Mouse (Mus musculus): ENCODE measurements around the gene Ddx5.
"Not testable (repeated sequence)": the region's sequence is repeated elsewhere in the genome, so short reads cannot be mapped to it uniquely, and the experiment has no call there.

Gene Ddx5

DNA sequence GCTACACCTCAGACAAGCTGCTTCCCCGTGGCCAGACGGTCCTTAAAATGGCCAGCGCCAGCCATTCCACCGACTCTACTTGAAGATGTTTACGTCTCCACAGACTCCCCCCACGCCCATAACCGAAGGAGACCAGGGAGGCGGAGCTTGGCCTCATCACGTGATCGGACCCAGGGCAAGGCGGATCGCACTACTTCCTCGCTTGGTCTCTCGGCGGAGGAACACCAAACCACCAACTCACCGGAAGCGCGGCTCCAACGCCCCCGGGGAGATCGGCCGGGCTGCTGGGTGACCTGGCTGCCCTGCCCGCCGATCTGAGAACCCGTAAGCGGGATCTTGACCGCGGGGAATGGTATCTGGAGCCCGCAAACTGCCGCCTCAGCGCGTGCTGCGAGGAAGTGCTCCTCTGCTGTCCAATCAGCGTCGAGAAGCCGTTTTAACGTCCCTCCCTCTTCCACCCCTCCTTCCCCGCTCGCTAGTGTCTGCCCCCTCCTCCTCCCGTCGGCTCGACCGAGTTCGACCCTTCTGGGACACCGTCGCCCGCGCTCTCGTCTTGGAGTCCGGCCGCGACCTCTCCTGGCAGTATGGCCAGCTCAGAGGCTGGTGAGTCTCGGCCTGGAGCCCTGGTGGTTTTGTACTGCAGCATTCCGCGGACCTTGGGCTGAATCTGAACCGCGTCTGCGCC is at the start of gene Ddx5, which contains the start of gene Cep95:
Gene Ddx5 (minus strand): TSS at position 411 of the 685 bp plus-strand sequence.
Gene Cep95 (plus strand): TSS at position 478 of the 685 bp plus-strand sequence.
- peak; percentile 100 for DNase-seq

DNA sequence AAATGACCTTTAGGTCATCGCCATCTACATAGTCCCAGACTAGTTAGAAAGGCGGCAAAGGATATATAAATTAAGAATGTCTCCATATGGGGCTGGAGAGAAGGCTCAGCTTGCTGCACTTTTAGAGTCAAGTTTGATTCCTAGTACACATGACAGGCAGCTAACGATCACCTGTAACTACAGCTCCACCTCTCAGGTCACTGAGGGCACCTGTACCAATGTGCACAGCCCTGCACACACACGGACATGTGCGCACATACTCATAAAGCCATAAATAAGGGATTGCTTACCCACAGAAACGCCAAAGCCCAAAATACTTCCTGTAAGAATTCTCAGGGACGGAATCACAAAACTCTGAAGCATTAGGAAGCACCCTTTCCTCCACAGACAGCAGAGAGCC is 39.1 kb upstream of the Ddx5 start:
- no peak for DNase-seq

DNA sequence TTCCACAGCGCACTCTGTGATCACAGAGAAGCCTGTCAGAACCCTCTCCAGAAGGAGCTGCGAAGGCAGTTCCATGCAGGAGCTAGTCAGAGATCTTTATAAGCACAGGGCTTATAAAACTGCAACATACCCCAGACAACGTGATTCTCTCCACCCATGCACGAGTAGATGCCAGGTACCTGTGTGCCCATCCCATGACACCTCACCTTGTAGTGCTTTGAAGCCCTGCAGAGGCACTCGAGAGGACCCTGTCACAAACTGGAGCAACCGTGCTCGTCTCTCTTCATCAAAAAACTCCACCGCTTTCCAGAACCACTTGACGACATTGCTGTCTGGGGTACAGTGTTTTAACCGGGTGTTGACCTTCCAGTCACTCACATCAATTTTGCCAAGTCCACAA is 35.4 kb upstream of the Ddx5 start:
- DNase-seq = no peak

DNA sequence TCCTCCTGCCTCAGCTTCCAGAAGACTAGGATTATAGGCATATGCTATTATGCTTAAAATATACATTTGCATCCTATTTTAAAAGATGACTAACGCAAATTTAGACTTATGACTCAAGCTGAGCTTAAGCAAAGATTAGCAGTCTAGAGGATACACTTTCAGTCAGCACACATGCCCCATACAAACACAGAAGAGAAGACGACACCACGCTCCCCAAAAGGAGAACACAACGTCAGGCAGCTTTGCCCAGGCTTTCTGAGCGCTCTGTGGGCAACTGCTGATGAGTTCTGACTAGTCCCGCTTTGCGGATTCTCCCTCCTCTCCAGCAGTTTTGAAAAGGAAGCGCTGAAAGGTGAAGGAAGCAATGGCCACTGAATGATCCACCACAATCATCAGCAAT is 34.8 kb upstream of the Ddx5 start:
- DNase-seq = no peak

DNA sequence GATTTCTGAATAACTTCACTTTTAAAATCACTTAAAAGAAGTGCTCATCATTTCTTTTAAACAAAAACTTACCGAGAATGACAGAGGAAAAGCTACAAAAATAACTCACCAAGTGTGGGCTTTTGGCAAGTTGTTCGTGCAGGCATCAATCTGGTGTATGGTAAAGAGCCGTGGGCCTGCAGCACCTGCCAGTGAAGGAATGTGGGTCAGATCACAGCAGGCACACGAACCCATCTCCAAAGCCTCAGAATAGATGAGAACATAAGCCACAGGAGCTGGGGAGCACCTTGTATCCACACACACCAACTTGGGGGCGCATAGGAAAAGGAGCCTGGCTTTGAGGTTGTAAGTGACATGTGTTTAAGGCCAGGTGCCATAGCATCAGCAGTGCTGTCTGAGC is 33.9 kb upstream of the Ddx5 start:
- DNase-seq = no peak

DNA sequence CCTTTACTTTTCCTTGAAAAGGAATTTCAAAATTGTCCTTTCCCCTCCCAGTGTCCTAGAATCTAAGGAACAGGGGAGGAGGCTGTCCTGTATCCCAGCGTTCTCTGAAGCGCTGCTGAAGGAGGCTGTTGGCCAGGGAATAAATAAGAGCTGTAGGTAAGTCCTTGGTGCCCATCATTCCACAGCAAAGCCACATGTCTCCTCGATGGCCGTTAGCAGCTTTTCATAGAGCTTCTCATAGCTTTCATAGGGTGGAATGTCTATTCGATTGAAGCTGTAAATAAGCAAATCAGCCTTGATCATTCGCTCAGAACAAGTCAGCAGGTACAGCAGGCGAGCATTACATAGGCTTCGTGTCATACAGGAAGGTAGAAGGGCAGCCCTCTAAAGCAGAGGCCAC is 33.5 kb upstream of the Ddx5 start:
- DNase-seq = no peak

- DNase-seq = no peak
Measured at GRCm38 (mm10) chr11:106821397-106821796, 32.4 kb upstream of the Ddx5 start.

DNA sequence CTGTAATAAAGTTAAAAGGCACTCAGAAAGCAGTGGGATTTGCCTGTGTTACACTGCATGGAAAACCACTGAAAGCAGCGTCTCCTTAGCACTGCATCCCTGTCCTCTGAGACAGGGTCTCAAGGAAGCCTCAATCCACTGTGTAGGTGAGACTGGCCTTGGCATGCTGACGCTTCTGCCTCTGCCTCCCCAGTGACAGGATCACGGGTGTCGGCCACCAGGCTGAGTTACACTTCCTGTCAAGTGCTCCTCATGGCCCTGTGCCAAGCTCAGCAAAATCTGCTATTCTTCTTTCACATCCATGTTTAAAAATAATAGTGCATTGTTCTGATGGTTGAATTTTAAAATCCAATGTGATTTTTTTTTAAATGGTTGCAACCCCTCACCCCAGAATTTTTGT is 32.0 kb upstream of the Ddx5 start:
- peak; percentile 63 for DNase-seq

- no peak for DNase-seq
Measured at GRCm38 (mm10) chr11:106820252-106820651, 31.3 kb upstream of the Ddx5 start.

- no peak for DNase-seq
Measured at GRCm38 (mm10) chr11:106819595-106819994, 30.6 kb upstream of the Ddx5 start.

DNA sequence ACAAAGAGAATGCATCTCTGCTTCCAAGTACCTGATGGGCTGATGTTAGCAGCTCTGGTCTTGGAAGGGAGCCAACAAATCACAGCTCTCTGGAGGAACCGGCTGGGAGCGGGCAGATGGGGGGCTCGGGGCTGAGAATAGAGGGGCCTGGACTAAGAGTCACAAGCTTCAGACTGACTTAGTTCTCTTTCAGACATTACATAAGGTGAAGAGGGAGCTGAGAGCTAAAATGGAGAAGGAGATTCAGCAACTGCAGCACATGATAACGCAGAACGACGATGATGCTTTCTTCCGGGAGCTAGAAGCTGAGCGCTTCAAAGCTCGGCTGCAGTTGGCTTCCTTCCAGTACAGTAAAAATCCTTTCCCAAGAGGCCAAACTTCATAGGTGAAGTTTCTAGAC is 29.4 kb upstream of the Ddx5 start:
- DNase-seq = peak; percentile 33

GRCm38 (mm10) chr11:106817808-106818207 is 28.8 kb upstream of the Ddx5 start:
- DNase-seq = no peak

DNA sequence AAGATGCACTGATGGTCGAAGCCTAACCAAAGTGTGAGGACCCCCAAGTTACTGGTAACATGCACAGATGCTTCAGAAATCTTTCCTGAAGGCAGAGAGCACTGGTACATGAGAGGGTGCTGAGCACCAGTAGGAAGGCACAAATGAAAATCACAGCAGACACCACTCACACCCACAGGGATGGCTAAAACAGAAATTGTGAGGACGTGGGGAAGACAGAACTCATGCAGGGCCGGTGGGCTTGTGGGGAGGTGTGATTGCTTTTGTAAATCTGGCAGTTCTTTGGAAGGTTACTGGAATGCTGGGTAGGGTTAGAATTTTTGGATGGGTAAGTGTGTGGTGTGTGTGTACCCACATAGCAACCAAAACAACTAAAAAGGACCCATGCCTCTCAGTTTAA is 28.2 kb upstream of the Ddx5 start:
- DNase-seq = no peak

DNA sequence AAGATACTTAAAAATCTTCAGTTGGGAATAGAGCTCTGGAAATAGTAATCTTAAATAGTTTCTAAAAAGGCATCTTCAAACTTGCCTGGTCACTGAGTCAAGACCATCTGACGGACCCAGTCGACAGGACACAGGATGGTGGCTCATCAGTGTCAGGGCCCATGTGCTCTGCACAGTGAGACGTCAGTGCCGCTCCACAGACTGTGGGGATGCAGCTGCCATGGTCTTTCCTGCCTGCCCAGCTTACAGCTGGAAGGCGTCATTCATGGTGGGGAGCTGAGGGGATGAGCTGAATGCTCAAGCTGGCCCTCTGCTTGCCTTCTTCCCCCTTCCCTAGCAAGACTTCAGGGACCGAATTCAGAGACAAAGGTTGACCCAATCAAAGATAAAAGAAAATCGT is 27.3 kb upstream of the Ddx5 start:
- DNase-seq = no peak

- no peak for DNase-seq
Measured at GRCm38 (mm10) chr11:106815761-106816160, 26.8 kb upstream of the Ddx5 start.

DNA sequence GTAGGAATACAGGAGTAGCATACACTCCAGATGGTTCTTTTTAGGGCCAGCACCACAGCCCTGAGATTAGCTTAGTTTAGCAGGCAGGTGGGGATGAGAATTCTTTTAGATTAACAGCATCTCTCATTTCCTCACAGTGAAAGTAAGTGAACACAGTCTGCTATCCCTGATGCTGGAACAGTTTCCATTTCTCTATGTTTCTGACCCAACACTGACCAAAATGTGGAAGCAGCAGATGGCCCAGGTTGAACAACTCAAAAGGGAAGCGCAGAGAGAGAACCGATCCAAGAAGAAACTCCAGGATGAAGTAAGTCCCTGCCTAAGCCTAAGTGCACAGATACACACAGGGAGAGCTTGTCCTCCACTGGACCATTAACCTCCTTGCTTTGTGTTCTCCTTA is 26.3 kb upstream of the Ddx5 start:
- DNase-seq = no peak

GRCm38 (mm10) chr11:106814601-106815320 is 25.8 kb upstream of the Ddx5 start:
- peak; percentile 58 for DNase-seq

DNA sequence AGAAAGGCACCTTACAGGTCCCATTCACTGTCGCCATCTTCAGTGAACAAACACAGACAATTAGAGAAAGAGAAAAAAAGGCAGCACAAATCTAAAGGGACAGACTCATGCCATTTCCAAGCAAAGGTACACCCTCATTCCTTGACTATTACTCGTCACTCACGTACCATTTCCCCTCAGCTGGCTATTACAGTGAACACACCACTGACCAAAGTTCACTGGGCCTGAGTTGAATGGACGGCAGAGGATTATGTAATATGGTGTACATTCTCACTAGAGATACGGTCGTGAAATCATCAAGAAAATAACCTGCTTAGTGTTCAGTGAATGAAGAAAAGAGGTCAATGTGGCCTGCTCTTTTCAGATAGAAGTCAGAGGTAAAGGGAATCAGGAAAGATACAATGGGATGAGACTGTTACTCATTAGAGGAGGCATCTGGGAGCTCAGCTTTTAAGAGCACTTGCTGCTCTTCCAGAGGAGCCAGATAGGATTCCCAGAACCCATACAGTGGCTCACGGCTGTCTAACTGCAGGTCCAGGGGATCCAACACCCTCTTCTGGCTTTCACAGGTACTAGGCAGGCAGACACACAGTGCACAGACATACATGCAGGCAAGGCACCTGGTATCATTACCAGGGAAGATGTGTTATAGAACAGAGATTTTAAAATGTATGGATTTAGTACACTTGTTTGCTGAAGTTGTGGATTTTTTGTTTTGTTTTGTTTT is 23.6 kb upstream of the Ddx5 start:
- peak; percentile 29 for DNase-seq

DNA sequence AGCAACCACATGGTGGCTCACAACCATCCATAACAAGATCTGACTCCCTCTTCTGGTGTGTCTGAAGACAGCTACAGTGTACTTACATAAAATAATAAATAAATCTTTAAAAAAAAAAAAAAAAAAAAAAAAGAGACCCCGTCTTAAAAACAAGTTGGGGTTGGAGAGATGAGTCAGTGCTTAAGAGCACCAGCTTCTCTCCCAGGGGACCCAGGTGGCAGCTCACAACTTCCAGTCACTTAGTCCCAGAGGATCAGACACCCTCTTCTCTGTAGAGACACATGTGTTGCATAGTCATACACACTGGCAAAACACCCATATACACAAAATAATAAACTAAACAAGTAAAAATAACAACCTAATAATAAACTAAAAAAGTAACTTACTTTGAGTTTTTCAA is 18.5 kb upstream of the Ddx5 start:
- DNase-seq = not testable (repeated sequence)

DNA sequence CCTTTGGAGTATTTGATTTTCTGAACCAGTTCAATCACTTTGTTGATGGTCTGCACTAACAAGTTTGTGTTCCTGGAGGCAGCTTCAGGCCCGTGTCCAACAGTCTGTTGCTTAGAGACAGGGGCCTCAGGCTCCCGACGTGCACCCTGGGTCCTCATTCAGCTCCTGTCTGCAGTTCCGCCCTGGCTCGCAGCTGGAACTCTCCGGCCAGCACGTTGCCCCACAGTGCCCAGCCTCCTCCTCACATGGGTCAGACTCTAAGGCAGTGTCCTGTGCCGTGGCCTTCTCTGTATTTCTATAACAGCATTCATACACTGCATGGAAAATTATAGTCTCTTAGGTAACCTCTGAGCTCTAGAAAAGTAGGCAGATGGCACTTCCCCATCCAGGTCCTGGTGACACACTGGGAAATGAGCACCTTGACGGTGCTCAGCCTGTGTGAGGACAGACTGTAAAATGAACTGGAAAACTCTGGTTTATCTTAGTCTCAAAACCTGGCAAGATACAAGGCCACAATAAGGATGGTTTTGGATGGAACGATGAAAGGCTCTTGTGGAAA is 13.2 kb upstream of the Ddx5 start:
- DNase-seq = no peak

GRCm38 (mm10) chr11:106795679-106796078 is 6.7 kb upstream of the Ddx5 start:
- no peak for DNase-seq

GRCm38 (mm10) chr11:106793846-106794245 is 4.9 kb upstream of the Ddx5 start:
- DNase-seq = no peak

GRCm38 (mm10) chr11:106789649-106790048 is 664 bp upstream of the Ddx5 start:
- DNase-seq = no peak

Measured in kidney, adult 18-20 months (tissue).